Mouse (Mus musculus) mouse embryonic stem cell (cell line): Measurements from ENCODE around the gene Mrps21.
"Not testable (repeated sequence)": the region's sequence is repeated elsewhere in the genome, so short reads cannot be mapped to it uniquely, and the experiment has no call there.

Experiments
- in situ Hi-C, 2 experiments: fragments of 300-500 bp; cut with MboI; formaldehyde crosslinking; loops; 1 replicate in 1 of 2; 3 replicates in 1 of 2; pipeline ENCODE4 v1.14.3; 2019 to 2020; ENCODE audit warnings: low sequenced_read_pairs in 2 of 2, low pct_unique_long_range_greater_than_20kb in 1 of 2, mixed read lengths in 1 of 2; ENCODE audit not compliant: unreplicated experiment in 1 of 2

Mrps21 gene

GRCm38 (mm10) chr3:95871392-95871867 is at the start of gene Mrps21:
Gene Mrps21, minus strand, starts transcription at chr3:95871519.
- in situ Hi-C loops = no loop called here

DNA sequence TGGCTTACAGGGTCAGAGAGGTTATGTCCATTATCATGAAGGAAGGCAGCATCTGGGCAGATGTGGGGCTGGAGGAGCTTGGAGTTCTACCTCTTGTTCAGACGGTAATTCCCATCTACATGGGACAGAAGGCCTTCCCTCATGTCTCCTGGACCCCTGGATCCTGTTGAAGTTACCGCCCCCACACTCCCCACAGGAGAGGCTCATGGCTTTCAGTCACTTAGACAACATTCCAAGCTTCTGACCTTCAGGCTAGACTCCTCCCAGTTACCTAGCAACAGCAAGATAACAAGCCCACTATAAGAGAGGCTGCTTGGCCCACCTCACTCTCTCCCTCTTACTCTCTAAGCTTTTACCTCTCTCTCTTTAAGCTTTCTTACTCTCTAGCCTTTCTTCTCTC is 49.2 kb upstream of the Mrps21 start:
- in situ Hi-C loops = not testable (repeated sequence)

GRCm38 (mm10) chr3:95916760-95917159 is 45.4 kb upstream of the Mrps21 start:
- in situ Hi-C loops = no loop called here

GRCm38 (mm10) chr3:95914706-95915105 is 43.4 kb upstream of the Mrps21 start:
- in situ Hi-C loops = no loop called here

GRCm38 (mm10) chr3:95907613-95908012 is 36.3 kb upstream of the Mrps21 start:
- in situ Hi-C loops = no loop called here

DNA sequence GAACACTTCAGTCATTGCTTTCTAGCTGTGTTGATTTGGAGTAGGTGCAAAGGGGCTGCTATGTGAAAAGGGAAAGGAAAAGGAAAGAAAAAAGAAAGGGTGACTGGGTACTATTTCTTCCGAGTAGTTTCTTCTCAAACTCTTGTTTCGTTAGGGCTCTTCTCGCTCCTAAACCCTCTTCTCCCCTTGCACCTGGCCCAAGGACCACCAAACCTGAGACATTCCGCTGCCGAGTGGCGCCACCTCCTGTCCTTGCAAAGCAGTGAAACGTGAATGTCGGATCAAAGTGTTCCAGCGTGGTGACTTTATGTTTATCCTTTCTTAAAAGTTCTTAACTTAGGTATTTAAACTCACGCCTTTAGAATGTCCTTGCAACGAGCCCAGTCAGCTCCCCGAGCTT is 35.5 kb upstream of the Mrps21 start:
- in situ Hi-C loops = no loop called here

GRCm38 (mm10) chr3:95905940-95906492 is 34.7 kb upstream of the Mrps21 start:
- in situ Hi-C loops = no loop called here

GRCm38 (mm10) chr3:95905146-95905939 is 34.0 kb upstream of the Mrps21 start:
- in situ Hi-C loops = no loop called here

DNA sequence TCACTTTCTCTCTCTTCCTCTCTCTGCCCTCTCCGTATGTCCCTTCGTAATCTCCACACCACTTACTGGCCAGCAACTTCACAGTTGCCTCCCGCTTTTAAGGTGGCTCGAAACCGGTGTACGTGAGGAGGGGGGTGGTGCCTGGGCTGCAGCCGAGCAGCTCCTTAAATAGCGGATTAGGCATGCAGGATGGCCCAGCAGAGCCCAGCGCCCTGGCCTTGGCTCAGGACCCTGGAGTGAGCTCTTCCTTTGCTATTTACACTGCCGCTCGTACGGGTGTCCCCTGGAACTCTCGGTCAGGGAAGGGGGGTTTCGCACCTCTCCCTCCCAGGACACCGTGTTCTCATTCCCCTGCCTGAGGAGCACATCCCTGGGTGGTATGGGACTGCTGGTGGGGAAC is 33.2 kb upstream of the Mrps21 start, which contains the start of gene Car14:
Car14 (minus strand) TSS at position 124 of the 400 bp plus-strand sequence.
- in situ Hi-C loops = no loop called here

DNA sequence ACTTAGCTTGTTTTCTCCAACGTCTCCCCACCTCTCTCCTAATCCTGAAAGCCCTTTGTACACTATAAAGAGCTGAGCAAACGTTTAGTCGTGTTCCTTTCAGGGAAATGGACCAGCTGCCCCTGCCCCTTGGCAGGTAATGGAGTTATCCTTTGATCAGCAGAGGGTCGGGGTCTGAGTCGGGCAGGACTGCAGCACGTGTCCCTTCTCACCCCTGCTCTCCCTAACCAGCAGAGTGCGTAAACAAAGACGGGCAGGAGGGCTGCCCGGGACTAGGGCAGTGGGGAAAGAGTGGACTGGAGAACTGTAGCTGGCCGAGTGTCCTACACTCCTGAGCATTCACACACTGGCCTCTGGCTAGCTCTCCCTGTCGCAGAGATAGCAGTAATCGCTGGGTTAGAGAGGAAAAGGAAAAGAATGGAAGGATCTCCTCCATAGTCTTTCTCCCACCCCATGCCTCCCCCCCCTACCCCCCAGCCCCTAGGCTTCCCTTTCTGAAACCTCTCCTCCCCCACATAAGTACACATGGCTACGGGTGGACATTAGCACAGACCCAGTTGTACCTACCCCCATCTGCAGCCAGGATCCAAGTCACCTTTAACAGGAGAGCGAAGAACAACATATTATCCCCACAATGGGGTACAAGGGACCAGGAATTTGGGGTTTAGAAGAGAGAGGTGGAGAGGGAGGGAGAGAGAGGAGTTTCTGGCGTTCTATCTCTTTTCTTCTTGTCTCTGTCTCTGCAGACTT is 32.6 kb upstream of the Mrps21 start:
- in situ Hi-C loops = no loop called here

DNA sequence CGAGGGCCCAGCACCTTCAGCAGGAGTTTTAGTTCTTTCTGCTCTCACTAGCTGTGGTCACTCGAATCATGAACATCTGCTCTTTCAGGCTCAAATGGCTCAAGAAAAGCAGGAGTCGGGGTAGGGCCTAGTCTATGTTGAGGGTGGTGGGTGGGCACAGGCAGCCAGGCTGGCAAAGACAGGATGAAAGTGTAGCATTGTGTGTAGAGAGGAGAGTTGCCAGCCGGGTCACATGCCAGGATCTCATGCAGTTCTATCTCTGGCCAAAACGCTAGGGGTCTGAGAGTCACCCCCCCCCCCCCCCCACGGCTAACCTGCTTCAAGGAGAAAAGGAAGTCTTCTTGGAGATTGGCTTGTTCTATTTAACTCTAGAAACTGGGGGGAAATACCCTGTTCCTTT is 31.3 kb upstream of the Mrps21 start:
- in situ Hi-C loops = no loop called here

GRCm38 (mm10) chr3:95902373-95902625 is 31.0 kb upstream of the Mrps21 start:
- in situ Hi-C loops = no loop called here

DNA sequence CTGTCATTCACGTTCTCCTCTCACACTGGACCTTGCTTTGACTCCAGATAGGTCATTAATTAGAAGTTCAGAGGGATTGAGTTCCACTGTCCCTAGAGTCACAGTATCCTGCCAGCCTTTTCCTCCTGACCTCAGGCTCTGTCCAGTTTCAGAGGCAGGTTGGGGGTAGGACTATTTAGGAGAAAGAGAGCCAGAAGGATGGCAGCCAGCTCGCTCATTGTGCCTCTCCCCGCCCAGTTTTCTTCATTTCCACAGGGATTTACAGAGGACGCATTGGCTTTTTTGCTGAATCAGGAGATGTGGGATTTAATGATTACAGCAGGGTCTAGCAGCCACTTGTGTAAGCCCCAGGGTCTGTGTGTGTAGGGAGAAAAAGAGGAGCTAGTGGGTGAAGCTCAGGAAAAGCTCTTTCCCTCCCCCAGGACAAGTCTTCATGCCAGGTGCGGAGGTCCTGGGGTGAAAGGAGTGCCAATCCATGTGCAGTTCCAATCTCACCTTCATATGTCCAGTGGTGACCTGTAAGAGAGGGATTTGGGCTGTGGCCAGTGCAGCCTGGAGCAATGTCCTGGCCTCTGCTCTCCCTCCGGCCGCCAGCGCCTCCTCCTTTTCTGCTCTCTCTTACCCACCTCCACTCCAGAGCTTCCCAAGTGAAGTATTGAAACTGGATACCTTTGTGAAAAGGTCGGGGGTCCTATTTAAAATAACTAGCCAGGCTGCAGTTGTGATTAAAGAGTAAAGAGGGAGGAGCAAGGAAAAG is 30.5 kb upstream of the Mrps21 start:
- in situ Hi-C loops = no loop called here

DNA sequence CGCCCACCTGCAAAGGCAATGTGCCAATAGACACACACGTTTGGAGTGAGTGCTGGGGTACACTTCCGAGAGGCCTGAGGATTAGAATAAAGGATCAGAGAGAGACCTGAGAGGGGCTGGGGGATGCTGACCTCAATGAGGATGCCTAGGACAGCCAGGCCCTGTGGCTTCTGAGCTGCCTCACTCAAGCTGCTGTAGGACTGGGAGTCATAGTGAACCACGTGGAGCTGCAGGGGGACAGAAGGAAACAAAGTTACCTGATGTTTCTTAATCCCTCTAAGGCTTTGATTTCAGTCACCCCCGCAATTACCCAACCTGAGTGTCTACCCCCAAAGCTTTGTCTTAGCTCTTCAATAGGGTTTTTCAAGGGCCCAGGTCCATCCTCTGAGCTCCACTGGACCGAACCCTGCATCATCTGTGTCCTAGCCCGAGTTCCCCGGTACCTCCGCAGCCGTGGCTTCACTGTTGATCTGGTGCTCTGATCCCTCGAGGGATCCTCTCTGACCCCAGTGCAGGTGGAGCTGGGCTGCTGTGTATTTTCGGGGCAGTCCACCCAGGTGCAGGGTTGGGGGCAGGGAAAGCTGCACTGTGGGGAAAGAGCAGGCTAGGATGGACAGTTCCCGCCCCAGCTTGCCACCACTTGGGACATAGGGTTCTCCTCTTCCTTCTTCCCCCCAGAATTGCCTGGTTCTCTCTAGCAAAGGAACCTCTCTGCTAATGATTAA is 28.6 kb upstream of the Mrps21 start:
- in situ Hi-C loops = no loop called here

DNA sequence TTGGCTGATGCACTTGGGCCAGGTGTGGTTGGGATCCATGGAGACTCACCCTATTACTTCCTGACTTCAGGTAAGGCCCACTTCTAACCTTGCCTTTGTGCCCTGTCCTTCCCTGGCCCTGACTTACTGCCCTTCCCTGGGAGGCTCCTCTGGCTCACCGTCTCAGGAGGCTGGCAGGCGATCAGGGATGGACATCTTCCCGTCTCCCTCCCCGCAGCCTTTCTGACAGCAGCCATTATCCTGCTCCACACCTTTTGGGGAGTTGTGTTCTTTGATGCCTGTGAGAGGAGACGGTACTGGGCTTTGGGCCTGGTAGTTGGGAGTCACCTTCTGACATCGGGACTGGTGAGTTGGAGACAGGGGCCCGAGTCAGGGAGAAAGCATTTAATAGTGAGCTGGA is 24.2 kb upstream of the Mrps21 start:
- in situ Hi-C loops = not testable (repeated sequence)

GRCm38 (mm10) chr3:95894317-95895160 is 23.2 kb upstream of the Mrps21 start:
- in situ Hi-C loops = no loop called here

DNA sequence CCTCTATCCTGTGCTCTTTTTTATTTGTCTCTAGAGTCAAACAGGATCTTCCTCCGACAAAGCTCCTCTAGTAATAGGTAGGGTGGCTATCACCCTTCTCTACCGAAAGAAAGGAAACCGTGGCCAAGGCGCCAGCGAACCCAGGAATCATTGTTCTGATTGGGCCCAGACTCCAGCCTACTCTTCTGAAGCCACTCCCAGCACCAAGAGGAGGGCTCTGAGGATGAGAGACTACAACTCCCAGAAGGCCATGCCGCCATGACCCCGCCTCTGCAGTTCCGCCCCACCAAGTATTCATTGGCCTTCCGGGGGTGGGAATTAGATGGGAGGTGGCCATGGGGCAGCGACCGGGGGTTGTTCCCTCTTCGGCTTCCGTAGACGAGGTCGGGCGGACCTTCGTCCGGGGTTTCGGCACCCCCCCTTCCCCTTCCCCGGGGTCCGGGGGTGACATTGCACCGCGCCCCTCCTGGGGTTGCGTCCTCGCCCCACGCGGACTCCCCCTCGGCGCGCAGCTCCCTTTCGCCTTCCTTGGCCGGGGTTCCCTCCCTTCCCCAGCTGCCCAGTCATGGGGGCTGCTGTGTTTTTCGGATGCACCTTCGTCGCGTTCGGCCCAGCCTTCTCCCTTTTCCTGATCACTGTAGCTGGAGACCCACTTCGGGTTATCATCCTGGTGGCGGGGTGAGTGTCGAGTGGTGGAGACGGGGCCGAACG is 22.4 kb upstream of the Mrps21 start, which contains the start of gene Aph1a:
Aph1a (plus strand) TSS at position 364 of the 711 bp plus-strand sequence.
- in situ Hi-C loops = not testable (repeated sequence)
